8 mouse cellular contexts compared by ENCODE assay signal in genomic region chrX:102188712-102189497, GRCm38 (mm10). TPM values are rescaled to one million over a fixed set of nuclear protein-coding genes. Genes with fewer than 3 reads are reported as not detected.
DNase-seq lines count a peak whose midpoint lies in the region; ATAC-seq lines count a peak whose summit lies in the region.

Rps4x (minus strand) TSS chrX:102189394.

- DNase-seq in adrenal gland, adult 18-20 months (ENCODE audit: low spot score in 2 of 2), result peak; percentile 74 to 78
- peak; percentile 85 for DNase-seq in embryo, embryonic 10.5 days (ENCODE audit: low spot score)
- DNase-seq in gastrocnemius, postnatal 14 days, result peak; percentile 85
- peak; percentile 31 to 73 for DNase-seq in left cerebral cortex, adult 9 months (ENCODE audit: low spot score in 2 of 2)
- peak; percentile 74 to 75 for DNase-seq in right cerebral cortex, adult 2 months (ENCODE audit: low spot score in 2 of 2)
- peak; percentile 31 for DNase-seq in urinary bladder, postnatal 10 days (ENCODE audit: low spot score)

- H3K9me3 ChIP-seq in megakaryocyte, embryonic 14.5 days, result 0 out of 2 replicates have a peak, but pooled peaks cover 2% of the 10 kb centered on the region

- peaks cover 6% of the 10 kb centered on the region for H3K27me3 ChIP-seq in megakaryocyte, embryonic 14.5 days (replicated peaks)

- peak; percentile 93 for ATAC-seq in inflammation-experienced regulatory T-cells, adult 6 months

- peaks cover 9% of the 10 kb centered on the region; the same call in 1 of the 2 replicates for H3K4me1 ChIP-seq in megakaryocyte, embryonic 14.5 days

- intact Hi-C loops in gastrocnemius, postnatal 14 days (cut with DNase I; ENCODE audit: low total_unique reads), result no loop called here

- H3K36me3 ChIP-seq in megakaryocyte, embryonic 14.5 days (replicated peaks; ENCODE audit: low read length), result peaks cover 35% of the 10 kb centered on the region

- H3K4me3 ChIP-seq in megakaryocyte, embryonic 14.5 days (replicated peaks), result peak within 1 kb of the TSS; percentile 95

RNA-seq across cellular contexts. Expression of gene Rps4x, which starts in this region (rescaled TPM):
- total RNA-seq in adrenal gland, adult 18-20 months (2021), result 1,000 to 10,000 TPM in 1 of 2 experiments, 100 to 1,000 TPM in 1; 821 to 1,009 TPM
- 100 to 1,000 TPM; 766 to 779 TPM for total RNA-seq in gastrocnemius, postnatal 14 days (2021)
- 1,000 to 10,000 TPM; 1,205 to 2,057 (median 1,820) TPM for polyA plus RNA-seq in inflammation-experienced regulatory T-cells, adult 6 months (2017; shearing (Covaris generic))
- 12.0 and 148 TPM in 2 replicates for polyA plus RNA-seq in megakaryocyte, embryonic 14.5 days (2012; ENCODE audit: insufficient read depth, low replicate concordance)

Comparison
In these comparisons a context has a peak if more than half of its experiments do, and no peak if none do; other contexts are left out.
1. Peak in every context shown above with its lines: DNase-seq, ATAC-seq and H3K4me3 ChIP-seq.
2. DNase-seq: peak in every context shown above with its lines; median percentile 85 in embryo, embryonic 10.5 days; 85 in gastrocnemius, postnatal 14 days; 76 in adrenal gland, adult 18-20 months; 74 in right cerebral cortex, adult 2 months; 52 in left cerebral cortex, adult 9 months; 31 in urinary bladder, postnatal 10 days.